Mouse (Mus musculus) erythroblast, adult 5-6 weeks (primary cell): ENCODE measurements around the gene Auts2. TPM values are rescaled to one million over a fixed set of nuclear protein-coding genes. Genes with fewer than 3 reads are reported as not detected.

Source experiments
- ATAC-seq: replicated peaks from 2 replicates; pipeline ENCODE4 v1.8.0; 2016; ENCODE audit warnings: moderate number of reproducible peaks, mild to moderate bottlenecking, moderate TSS enrichment, inconsistent platforms; ENCODE audit not compliant: poor library complexity, low FRiP score, severe bottlenecking
- total RNA-seq, 2 experiments: library from RNA; stranded (forward) in 1 of 2; stranded (reverse) in 1 of 2; fragments of 150-400 nt in 1 of 2; fragments of 200-764, 138-1000 nt in 1 of 2; gene quantifications; 2 replicates each; pipeline versions ENCODE4 v1.2.3 to v1.2.4; 2015 to 2017; ENCODE audit warnings: low replicate concordance in 2 of 2

Gene Auts2
- total RNA-seq, 2 experiments from 2014 or later: 0.34 to 1.2 TPM

DNA sequence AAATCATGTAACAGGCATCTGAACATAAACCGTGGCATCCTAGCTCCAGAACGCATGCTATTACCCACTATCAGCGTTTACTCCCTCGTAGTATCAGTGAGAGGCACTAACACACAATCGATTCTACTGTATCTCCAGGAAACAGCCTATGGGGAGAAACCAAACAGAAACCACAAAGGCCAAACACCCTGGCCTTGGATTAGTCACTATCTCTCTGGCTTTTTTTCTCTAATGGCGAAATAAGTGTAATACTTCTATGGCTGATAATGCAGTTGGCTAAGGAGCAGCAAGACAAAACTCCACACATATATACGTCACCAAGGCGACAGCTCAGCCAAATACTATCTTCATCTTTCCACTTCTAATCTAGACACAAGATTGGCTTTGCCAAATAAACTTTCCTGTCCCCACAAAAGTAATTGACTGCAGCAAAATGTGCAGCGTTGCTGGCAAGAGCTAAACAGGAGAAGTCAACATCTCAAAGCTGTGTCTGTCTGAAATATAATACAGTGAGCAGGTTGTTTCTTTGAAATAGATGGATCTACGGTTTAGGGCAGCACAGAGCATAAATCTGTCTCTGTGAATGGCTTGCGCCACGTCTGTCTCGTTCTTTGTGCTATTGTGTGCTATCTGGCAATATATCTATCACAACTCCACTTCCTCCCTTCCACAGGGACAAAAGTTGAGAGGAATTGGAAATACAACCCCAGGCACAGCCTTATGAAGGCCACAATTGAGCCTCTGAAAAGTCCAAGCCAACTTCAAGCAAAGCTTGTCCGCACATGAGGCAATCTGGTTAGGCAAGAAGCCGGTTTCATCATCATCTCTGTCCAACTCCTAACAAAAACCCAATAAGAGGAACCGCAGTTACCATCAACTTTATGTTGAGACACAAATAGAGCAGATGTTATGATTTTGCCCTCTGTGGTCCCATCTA lies 76.4 kb downstream of the Auts2 start:
- ATAC-seq: no peak

GRCm38 (mm10) chr5:132462560-132462959 lies 80.6 kb downstream of the Auts2 start:
- no peak for ATAC-seq

DNA sequence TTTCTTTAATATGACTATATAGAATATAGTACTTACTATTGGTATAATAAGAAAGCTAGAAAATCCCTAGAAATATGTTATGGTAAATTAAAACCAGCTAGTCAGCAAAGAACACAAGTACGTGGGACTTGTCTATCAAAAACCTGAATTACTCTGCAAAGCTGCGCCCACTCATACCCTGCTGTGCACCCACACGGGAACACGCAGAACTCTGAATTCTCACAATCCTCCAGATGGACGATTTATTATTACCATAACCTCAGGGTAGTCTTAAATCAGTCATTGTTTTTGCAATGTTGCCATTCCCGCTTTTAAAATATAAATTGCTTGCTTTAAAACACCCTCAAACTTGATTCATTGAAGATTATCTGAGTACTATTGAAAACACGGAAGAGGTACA lies 84.6 kb downstream of the Auts2 start:
- ATAC-seq: no peak

DNA sequence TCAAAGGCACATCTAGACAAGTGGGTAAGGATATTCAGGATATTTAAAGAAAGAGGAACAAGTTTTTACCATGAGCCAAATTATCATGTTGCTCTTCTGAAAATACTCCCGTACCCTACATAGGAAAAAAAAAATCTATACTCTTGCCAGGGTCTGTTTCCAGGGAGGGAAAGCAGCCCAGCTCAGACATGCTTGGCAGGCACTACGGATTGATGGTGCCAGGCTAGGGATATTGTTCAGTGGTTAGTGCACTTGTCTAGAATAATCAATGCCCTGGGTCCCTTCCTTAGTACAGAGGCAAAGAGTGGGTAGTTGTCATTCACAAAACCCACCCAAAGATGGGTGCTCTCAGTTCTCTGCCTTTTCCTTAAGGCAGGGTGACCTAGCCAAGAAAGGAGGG lies 90.8 kb downstream of the Auts2 start:
- ATAC-seq: no peak

GRCm38 (mm10) chr5:132450071-132450470 lies 93.1 kb downstream of the Auts2 start:
- ATAC-seq: no peak

DNA sequence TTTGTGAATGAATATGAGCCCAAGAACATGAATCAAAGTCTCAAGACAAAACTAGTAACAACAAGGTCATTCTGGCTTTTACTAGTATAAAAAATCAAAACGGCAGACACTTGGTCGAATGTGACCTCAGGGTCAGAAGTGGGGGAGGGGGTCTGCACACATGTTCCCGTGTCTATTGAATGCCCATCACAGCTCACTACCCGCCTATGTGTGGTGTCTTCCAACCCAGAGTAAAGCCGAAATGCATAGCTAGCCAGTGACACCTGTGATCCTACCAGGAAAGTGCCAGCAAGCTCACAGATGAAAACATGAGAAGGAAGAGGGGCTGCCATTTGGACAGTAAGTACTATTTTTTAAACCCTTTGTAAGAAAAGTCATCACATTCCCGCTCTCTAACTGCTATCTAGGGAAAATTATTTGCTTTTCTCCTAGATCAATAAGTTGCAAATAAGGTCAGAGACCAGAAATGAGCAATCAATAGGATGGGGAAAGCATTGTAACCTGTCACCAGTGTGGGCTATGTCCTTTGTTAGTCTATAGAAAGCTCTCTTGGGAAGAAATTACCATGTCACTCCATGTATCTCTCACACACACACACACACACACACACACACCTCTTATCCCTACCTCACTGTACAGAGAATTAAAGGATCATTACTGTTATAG lies 94.6 kb downstream of the Auts2 start:
- no peak for ATAC-seq

GRCm38 (mm10) chr5:132445213-132445954 lies 97.8 kb downstream of the Auts2 start:
- no peak for ATAC-seq

DNA sequence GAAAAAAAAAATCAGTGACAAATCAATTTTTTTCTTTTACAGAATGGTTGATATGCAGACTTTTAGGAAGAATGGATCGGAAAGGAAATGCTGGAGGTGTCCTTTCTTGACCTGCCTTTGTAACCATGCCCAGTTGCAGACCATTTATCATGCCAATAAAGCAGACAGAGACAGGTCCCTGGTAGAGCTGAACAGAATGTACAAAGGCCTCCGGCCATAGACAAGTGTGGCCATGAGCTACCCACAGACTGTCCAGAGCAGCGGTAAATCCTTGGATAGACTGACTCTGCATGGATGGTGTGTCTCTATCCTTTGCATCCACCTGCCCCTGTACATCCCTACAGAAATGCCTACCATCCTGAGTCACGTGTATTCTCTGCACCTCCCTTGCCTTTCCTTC lies 100.2 kb downstream of the Auts2 start:
- no peak for ATAC-seq

DNA sequence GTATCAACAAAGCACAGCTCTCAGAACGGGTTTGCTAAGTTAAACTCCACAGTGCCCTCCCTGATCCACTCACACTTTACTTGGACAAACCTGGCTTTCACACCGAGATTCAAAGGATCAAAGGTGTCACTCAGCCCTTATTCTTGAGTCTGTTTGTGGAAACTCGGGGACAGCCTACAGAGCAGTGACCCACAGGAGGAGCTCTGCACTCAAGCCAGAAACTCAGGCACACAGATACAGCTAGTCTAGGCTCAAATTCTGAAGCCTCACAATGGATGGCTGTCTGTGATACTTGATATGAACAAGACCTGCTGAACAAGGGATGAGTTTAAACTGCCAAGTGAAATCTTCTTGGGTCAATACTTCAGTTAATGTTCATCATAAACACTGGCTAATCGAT lies 104.7 kb downstream of the Auts2 start:
- ATAC-seq: no peak

DNA sequence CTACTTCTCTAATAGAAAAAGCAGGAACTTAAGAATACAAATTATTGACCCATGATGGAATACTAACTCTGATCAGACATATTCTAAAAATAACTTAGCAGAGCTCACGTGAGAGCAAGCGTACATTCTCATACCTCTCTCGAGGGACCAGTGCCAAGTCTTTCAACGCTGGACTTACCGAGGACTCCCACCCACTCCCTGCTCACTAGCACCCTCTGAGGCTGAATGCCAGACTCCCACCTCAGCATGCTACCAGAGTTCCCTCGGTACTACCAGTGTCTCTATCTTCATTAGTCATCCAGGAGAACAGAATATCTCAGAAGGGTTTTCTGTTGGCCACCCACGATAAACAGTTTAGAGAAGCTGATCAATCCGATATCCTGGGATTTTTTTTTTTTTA lies 105.2 kb downstream of the Auts2 start:
- no peak for ATAC-seq

DNA sequence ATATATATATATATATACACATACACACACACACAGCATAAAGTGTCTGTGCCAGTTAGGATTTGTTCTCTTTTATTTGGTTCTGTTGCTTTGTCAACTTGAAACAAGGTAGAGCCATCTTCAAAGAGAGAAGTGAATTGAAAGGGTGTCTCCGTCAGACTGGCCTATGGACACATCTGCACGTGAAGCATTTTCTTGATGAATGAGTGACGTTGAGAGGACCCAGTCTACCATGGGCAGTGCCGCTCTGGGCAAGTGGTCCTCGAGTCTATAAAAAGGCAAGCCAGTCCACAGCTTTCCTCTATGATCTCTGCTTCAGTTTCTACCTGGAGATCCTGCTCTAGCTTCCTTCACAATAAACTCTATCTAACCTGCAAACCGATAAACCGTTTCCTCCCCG lies 105.7 kb downstream of the Auts2 start:
- no peak for ATAC-seq

DNA sequence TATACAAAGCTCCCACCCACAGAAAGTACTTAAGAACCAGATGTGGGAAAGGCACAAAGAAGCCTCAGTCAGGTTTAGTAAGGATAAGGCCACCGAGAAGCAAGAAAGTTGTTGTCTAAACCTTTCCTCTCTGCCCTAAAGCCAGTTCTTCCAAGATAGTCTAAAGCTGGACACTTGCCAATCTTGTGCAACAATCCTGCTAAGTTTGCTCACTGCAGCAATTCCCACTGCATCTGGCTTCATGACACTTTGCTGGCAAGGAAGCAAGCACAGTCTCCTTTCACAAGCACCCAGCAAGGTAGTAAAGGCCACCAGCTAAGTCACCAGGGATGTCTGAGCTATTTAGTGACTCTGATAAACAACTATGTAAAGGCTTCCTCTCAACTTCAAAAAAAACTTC lies 106.2 kb downstream of the Auts2 start:
- no peak for ATAC-seq

DNA sequence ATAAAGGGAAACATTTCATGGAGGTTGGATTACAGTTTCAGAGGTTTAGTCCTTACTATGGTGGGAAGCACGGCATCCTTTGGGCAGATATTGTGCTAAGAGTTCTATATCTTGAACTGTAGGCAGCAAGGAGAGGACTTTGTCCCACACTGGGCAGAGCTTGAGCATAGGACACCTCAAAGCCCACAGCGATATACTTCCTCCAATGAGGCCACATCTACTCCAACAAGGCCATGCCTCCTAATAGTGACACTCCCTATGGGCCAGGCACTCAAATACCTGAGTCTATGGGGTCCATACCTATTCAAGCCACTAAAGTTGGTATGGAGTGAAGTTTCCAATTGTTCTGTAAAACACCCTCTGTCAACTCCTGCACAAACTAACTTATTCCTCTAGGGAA lies 106.7 kb downstream of the Auts2 start:
- ATAC-seq: no peak

GRCm38 (mm10) chr5:132435401-132435800 lies 107.7 kb downstream of the Auts2 start:
- no peak for ATAC-seq

DNA sequence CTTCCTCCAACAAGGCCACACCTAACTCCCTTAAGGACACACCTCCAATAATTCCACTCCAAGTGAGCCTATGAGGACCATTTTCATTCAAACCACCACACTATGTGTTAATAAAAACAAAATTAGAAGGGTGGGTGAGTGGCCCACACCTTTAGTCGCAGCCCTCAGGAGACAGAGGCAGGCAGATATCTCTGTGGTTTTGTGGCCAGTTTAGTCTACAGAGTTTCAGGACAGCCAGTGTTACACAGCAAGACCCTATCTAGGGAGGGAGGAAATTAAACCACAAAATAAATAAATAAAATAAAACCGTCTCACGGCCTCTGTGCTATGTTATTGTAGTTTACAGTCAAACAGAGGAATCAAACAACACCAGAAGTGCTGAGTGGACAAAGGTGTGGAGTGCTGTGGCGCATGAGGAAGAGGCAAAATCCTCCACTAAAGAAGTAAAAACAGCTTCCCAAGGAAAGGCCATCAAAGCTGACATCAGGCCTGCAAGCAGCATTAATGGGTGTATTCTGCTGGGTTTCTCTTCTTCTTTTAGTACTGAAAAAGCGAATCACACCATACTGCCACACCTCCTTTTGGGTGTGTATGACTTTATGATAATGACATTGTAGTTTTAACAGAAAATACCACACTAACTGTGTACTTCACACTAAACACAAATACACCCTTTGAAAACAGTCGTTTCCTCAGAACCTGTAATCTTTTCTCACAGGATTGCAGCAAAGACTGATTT lies 109.6 kb downstream of the Auts2 start:
- no peak for ATAC-seq

- ATAC-seq: no peak
These were observed 113.8 kb downstream of the Auts2 start for GRCm38 (mm10) chr5:132429363-132429762.

- ATAC-seq: no peak
These were observed 116.8 kb downstream of the Auts2 start for GRCm38 (mm10) chr5:132426342-132426741.

DNA sequence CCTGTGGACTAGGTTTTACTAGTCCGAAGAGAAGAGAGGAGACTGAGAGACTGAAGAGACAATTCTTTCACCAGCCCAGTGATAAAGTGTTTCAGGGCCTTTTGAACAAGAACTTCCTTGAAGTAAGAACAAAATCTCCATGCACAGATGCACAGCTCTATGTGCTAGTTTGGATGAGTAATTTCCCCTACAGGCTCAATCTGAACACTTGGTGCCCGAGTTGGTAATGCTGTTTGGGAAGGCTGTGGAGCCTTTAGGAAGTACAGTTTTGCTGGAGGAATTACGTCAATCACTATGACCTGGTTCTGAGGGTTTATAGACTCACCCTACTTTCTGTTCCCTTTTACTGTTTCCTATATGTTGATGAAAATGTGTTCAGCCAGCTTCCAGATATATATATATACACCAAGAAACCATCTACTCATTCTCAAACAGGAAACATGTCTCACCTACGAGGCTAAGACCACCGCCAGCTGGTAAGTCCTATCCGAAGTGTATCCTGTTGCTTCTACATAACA lies 117.3 kb downstream of the Auts2 start:
- no peak for ATAC-seq

DNA sequence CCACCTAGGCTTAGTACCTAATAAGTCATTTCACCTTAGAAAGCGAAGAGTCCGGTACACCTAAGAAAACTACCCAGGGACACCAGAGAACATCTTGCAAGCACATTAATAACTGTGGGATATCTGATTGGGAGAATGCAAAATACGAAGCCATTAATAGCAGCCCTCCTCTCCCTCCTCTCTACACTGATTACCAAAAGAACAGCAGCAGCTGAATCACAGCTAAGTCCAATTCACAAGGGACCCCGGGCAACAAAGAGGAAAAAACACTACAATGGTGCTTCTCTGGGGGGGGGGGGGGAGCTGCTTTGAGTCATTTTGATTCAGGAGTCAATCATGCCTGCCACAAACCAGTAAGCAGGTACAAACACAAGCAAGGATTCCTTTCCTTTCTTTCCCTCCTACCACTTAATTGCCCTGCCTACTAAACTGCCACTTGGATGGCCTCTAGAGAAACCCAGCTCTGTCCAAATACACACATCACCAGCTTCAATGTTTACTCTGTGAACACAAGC lies 132.7 kb downstream of the Auts2 start:
- no peak for ATAC-seq
